Mouse (Mus musculus): Measurements from ENCODE around the gene Sirt2.

Gene Sirt2

DNA sequence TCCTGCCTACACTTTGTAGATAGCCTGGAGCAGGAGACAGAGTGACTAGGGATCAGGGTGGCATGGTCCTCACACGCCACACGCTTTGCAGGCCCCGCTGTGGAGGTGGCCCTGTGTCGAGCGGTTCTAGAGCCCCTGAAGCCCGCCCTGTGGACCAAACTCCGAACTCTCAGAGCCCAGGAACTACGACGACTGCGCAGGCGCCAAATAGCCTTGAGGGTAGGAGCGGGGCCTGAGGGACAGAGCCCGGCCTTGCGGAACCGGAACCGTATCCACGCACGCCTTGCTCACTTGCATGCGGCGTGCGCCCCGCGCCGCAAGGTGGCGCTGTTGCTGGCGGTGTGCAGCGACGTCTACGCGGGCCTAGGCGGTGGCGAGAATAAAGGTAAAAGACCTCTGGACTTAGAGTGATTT, 30.0 kb downstream of the Sirt2 start:
- DNase-seq (ENCODE audit: low spot score) = peak; percentile 62

DNA sequence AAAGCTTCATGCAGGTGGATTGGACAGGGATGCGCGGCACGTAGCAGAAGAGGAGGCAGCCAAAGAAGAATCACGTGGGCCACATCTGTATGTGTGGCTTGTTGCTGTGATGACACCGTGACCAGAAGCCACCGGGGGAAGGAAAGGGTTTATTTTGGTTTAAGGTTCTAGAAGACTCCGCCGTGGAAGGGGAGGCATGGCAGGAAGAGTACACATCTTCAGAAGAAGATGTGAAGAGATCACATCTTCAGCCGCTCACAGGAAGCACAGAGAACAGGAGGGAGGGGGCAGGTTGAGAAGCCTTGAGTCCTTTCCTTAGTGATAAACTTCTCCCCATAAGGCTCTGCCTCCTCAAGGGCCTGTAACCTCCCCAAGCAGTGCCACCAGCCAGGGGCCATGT, 33.5 kb downstream of the Sirt2 start:
- DNase-seq (ENCODE audit: low spot score) = no peak

DNA sequence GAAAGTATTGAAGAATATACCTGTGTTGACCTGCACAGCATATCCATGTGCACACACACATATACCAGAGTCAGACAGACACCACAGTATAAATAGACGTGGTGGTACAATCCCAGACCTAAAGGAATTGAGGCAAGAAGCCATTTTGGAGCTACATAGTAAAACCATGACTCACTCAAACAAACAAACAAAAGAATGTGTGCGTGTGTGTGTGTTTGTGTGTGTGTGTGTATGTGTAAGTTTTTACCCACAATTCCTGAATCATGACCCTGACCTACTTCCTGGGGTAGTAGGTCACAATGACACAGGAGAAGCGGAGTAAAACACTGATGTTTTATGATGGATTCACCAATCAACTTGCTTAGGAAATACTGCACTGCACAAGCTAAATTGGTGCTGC, 34.9 kb downstream of the Sirt2 start:
- DNase-seq (ENCODE audit: low spot score) = no peak

DNA sequence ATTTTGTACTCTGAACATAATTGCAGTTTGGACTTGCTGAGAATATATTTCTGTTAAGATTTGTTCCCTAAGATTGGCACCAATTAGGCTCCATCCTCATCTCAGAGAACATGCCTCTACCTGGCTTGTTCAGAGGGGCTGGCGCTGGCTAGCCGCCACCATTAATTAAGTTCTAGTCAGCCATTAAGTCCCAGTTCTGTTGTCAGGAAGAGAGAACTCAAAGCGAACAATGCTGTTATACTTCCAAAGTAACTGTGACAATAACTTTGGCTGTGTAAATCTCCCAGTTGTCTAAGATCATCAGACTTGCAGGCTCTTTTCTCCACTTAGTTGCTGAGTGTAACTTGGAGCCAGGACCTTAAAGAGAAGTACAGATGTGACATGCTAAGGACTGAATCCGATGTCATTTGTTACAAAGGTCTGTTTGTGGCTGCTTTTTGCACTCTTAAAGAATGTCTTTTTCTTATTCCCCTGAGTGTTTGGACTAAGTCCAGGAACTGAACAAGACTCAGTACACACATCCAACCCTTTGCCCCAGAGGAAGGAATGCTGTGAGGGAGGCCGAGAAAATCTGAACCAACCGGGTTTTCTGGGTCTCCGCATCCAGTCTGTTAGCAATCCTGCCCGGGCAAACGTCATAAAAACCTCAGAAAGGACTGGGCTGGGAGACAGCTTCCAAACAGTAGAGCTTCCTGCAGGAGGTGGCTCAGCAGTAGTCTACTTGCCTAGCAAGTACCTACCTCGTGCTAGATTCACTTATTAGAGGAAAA, 35.6 kb downstream of the Sirt2 start:
- no peak for DNase-seq (ENCODE audit: low spot score)

DNA sequence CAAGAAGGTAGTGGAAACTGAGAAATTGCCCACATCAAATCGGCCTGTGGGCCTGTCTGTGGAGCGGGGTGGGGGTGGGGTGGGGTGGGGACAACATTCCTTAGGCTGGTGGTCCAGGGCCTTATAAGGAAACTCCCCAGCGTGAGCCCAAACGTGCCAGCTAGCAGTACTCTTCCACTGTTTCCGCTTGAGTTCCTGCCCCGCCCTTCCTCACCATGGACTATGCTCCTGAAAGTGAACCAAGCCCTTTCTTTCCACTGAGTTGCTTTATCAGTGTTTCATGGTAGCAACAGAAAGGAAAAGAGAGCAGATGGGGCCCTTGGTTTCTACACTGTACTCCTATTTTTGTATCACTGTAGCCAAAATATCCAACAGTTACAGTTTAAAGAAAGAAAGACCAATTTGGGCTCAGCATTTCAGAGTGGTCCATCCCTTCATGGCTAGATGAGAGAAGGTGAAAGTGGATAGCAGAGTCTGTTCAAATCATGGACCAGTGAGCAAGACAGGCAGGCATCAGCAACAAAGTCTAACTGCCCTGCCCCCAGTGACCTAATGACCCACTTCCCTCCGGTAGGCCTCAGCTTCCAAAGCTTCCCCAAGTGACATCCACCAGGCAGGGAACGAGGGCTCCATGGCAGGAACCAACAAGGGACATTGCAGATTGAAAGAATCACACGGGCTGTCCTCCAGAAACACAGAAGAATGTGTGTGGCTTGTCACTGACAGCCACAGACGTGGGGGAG, 36.5 kb downstream of the Sirt2 start:
- no peak for DNase-seq (ENCODE audit: low spot score)

DNA sequence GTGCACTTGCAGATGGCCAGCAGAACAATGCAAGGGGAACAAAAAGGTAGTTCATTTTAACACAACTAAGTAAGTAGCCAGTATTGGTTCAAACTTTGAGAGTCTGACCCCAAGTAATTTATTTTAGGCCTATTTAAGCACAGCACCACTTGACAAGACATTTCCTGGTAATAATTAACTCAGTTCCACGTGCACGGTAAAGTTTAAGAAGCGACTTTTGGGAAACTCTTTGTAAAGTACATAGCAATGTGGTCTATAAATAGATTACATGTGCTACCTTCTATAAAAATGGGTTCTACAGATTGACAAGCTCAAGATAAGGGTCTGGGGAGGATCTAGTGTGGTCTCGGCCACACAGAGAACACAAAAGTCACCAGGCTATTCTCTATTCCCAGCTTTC, 37.2 kb downstream of the Sirt2 start:
- no peak for DNase-seq (ENCODE audit: low spot score)

DNA sequence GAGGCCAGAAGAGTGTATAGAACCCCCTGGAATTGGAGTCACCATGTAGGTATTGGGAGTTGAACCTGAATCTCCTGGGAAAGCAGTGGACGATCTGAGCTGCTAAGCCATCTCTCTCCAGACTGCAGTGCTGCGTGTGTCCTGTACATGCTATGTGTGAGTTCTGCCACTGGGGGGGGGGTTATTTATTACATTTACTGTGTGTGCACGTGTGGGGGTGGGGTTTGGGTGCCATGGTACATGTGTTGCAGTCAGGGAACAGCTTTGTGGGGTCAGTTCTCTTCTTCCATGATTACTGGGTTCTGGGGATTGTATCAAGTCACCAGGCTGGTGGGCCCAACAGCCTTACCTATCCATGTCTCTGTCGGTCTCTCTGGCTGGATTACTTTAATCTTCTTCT, 40.3 kb downstream of the Sirt2 start:
- DNase-seq (ENCODE audit: low spot score) = no peak

DNA sequence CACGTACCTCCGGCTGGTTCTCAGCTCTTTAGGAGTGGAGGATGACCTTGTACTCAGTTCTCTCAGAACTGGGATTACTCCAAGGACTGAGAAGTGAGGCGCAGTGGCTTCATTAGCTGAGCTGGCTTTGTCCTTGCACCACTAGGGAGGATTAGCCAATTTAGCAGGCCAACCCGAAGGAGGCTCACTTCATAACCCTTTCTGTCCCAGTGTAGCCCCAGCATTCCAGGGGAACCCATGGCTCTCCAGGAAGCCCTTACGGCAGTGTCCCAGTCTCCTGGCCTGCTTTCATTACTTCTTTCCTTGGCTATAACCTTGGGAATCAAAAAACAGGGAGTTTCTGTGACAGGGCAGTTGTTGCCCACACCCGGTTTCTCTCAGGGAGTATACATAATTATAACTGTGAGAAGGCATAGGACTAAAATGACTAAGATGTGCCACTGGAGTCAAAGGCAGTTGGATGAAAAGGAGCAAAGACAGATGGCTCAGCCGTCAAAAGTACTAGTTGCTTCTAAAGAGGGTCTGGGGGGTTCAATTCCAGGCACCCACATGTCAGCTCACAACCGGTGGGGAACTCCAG, 41.2 kb downstream of the Sirt2 start:
- no peak for DNase-seq (ENCODE audit: low spot score)

DNA sequence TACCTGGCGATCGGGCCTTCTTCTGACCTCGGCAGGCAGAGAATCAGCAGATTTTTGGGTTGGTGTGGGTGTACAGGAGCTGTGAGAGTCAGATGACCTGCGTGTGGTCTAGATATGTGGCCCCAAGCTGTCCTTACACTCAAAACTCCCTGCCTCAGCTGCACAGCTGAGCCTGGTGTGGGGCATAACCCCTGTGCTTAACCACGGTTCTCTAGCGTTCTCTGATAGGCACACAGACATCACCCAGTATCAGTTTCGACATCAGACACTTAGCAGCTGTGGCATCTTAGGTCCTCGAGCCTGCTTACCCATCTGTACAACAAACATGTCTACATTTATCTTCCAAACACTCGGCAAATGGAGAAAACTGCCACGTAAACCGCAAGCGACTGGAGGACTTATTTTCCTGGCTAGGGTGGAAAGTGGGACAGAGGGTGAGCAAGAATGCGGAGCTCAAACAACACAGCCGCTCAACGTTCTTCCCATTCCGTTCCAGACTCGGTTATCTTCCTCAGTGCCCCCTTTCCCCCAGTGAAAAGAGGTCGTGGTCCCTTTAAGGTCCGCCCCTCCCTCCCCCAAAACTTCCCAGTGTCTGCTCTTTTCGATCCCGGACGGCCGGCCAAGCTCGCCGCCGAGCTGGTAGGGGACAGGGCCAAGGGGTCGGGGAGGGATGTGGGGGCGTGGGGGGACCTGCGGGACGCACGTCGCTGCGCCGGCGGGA, 41.8 kb downstream of the Sirt2 start, which contains the start of gene Hnrnpl:
Gene Hnrnpl (plus strand): TSS at position 321 of the 721 bp plus-strand sequence.
- no peak for DNase-seq (ENCODE audit: low spot score)

DNA sequence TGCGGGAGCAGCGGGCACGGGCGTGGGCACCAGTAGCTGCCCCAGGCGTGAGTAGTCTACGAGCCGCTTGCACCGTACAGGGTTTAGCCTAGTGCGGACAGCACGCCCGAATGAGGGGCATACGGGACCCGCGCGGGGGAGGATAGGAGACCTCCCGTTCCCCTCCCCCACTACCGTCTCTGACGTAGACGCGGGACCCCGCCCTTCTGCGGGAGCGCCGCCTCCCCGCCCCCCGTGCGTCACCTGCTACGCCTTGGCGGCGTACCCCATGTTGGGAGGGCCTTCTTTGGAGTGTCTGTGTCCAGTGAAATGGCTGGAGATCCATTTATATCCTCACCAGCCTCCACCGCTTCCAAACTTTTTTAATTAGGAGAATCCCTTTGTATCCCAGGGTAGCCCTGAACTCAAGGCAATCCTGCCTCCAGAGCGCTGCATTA, 42.4 kb downstream of the Sirt2 start:
- peak; percentile 96 for DNase-seq (ENCODE audit: low spot score)

DNA sequence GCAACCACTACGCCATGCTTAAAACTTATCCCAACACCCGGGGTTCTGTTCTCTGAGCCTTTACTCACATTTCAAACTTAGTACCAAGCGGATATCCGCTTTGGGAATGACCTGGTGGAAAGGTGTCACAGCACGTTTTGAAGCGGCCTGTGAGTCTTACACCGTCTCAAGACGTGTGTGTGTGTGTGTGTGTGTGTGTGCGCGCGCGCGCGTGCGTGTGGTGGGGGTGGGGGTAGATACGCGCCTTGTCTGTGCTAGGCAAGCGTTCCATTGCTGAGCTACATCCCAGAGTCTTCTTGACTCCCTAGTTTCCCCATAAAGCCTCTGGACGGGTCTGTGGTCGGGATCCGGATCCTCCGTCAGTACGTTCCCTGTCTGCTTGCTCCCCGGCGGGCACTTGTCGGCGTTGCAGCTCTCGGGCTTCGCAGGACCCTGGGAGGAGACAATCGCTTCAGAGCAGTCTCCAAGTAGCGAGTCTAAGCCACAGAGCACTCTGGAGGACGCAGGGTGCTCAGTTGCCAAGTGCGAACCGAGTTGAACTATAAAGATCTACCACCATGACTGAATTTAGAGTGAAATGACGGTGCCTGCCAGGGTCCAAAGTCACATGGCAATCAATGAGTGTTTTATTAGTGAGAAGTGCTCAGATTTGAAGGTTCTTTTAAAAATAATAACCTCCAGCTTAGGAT, 43.0 kb downstream of the Sirt2 start:
- peak; percentile 60 for DNase-seq (ENCODE audit: low spot score)

DNA sequence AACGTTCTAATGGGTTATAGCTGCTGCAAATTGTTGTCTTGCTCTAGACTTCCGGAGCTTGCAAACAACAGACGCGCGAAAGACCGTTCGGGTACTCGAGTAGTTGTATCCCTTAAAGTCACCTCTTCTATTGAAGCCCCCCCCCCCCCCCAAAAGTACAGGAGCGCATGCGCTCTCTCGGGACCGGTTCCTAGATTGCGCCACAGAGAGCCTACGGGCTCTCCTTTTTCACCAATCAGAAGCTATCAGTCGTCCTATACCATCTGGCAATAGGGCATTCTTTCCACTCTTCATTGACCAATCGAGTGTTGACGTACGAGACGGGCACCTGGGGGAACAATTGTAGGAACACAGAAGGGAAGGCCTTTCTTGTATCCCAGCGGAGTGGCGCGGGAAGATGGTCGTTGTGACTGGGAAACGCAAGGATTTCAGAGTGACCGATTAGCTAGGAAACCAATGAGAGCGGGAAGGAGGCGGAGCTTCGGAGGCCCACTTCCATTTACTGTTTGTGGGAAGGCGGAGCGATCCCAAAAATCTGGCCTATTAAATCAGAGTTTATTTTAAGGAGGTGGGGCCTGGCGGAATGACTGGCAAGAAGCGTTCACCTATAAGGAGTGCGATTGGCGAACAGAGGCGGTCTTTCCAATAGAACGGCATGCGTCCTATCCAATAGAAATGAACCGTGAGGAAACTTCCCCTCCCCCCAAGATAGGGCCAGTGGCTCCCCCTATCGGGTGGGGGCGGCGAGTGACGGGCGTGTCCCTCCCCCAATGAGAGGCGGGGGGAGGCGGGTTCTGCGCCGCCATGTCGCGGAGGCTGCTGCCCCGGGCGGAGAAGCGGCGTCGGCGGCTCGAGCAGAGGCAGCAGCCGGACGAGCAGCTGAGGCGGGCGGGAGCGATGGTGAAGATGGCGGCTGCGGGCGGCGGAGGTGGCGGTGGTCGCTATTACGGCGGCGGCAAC, 43.9 kb downstream of the Sirt2 start:
- peak; percentile 99 for DNase-seq (ENCODE audit: low spot score)

DNA sequence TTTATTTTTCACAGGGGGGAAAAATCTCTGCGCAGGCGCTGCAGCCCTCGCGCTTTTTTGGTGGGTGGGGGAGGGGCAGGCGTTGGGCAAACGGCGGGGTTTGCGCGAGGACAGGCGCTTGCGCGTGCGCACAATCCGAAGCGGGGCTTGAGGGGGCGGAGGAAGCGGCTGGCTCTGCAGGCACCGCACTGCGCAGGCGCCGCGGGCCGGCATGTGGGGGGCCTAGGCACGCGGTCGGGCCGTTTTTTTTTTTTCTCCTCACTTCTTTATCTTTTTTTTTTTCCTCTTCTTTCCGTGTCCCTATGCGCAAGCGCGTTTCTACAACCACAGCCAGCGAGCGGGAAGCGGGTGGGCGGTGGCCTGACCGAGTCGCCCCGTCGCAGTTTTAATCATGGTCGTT, 44.7 kb downstream of the Sirt2 start:
- peak; percentile 61 for DNase-seq (ENCODE audit: low spot score)

DNA sequence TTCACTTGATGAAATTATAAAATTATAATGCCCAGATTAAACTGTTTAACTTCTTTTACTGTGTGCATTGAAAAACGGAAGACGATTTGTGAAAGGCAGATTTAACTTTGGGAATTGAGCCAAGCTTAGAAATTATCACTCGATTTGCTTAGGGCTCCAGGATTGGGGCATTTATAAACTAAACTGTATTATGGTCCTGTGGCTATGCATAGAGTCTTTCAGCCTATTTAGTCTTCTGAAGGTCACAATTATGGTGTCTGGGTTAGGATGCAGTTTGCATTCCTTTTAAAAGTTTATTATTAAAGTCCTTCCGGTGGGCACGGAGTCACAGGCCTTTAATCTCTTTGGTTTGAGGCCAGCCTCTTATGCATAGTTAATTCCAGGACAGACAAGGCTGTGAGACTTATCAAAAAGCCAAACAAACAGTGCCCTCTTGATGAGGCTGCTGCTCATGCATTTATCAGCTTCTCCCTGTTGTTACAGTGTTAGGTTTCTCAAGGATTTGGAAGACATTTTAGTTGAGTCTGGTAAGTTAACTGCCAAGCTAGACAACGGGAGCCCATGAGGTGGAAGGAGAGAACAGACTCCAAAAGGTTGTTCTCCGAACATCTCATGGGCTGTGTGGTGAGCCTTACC, 45.2 kb downstream of the Sirt2 start:
- no peak for DNase-seq (ENCODE audit: low spot score)

DNA sequence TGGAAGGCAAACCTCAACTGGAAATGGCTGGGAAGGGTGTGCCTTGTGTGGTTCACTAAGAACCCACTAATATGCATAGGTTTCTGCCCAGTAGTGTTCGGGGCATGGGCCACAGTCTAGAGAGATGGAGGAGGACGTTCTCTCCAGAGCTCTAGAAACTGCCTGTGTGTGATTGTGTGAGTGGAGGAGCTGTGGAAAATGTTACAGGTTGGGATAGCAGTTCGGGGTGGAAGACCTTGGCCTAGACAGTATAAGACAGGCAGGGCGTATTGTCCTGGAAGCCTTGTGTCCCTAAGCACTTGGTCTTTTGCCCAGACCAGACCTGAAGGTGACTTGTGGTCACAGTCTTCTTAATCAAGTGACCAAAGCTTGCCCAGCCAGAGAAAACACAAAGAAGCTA, 45.9 kb downstream of the Sirt2 start:
- DNase-seq (ENCODE audit: low spot score) = no peak

DNA sequence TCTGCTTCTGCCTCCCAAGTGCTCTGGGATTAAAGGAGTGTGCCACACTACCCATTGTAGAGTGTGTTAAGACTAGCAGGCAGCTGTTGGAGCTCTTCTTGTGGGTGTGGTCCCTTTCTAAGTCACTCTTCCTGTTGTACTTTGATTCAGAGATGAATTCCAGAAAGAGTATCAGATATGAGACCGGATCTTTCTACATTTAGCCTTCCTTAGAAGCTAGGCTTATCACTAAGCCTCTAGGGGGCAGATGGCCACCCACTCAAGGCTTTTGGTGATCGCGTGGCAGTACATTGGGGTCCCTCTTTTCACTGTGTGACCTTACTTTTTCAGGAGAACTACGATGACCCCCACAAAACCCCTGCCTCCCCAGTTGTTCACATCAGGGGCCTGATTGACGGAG, 46.4 kb downstream of the Sirt2 start:
- no peak for DNase-seq (ENCODE audit: low spot score)

DNA sequence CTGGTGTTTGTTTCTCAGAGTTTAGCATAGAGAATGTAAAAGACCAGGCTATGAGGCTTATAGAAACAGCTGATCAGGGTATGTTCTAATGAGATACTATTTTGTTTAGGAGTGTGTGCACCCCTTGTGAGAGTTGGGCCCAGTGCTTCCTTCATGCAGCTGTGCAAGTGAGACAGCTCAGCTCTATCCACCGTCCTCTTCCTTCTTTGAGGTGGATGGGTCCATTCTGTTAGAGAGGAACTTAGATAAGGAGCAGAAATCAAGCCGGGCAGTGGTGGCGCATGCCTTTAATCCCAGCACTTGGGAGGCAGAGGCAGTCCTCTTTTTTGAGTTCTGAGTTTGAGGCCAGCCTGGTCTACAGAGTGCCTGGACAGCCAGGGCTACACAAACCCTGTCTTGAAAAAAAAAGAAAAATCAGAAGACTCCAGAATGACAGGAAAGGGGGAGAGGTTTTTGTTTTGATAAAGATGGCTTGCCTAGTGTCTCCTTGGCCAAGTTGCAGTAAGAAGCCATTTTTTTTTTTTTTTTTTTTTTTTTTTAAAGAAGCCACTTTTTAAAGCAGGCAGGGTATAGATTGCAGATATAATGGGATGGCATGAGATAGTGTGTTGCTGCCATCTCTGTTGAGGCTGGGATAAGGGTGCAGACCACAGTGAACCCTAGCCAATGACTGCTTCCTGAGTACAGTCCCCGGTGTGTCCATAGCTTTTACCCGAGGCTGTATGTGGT, 47.9 kb downstream of the Sirt2 start:
- no peak for DNase-seq (ENCODE audit: low spot score)

DNA sequence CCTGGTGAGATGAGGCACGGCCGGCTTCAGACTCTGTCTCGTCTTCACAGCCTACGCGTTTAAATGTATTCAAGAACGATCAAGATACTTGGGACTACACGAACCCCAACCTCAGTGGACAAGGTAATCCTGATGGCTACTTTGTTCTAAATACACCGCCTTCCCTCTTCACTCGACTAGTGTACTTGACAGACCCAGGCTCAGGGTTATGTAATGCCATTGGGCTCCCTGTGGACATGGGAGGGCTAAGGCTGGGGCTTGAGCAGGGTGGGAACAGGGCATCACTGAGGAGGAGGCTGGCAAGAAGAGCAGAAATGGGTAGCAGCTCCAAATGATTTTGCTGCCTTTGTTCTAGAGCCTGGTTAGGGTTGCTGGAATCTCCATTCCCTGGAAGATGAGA, 48.7 kb downstream of the Sirt2 start:
- DNase-seq (ENCODE audit: low spot score) = no peak

DNA sequence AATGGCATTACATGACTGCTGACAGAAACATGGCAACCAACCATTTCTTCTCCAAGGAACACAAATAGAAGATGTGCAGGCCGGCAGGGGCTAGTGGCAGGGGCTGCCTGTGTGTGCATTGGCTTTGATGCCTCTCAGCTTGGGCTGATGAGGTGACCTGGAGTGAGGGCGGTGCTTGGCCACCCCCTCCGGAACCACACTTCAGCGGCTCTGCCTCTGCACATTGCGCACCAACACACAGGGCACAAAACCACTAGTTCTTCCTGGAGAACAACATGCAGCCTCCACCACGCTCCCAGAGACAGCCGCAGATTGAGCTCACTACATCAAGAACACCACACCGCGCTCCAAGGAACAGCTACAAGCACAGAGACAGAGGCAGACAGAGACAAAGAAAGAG, 49.7 kb downstream of the Sirt2 start:
- DNase-seq (ENCODE audit: low spot score) = no peak

DNA sequence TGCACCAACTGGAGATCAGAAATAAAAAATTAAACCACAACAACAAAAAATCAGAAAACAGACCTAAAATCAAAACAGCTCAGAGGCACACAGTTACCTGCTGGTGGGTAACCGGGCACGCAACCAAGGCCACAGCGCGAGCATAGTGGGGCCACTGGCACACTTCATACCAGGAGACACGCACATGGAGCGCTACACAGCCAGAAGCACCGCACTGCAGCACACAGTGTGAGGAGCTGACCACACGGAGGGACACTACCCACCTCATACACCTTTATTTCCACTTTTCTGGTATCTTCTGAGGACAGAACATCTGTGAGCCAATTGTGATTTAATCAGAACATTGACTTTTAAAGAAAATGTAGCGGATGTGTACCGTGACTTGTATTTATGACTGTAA, 50.4 kb downstream of the Sirt2 start:
- DNase-seq (ENCODE audit: low spot score) = no peak
